Comparison of ENCODE assay signal across 24 mouse cellular contexts in genomic region chr12:78693281-78693680, GRCm38 (mm10). TPM values are rescaled to one million over a fixed set of nuclear protein-coding genes. Genes with fewer than 3 reads are reported as not detected.
DNase-seq lines count a peak whose midpoint lies in the region; ATAC-seq lines count a peak whose summit lies in the region.
"Had no signal": no experiment of that assay in that cellular context is flagged by ENCODE, and none has a peak within 500 bp of the region (broad histone marks: within the 10 kb centered on the region; RNA-seq: fewer than 3 reads in every experiment).

No protein-coding gene starts in this region.

- no peaks in the 10 kb centered on the region for H3K27me3 ChIP-seq in kidney, embryonic 14.5 days (ENCODE audit: control insufficient read depth, insufficient read depth, low read length)
- H3K27me3 ChIP-seq: forebrain, embryonic 13.5 days; Patski had no signal

- 88% methylated on average over 2 of the region's 2 CpGs for WGBS in kidney, embryonic 14.5 days

- H3K27ac ChIP-seq in kidney, embryonic 14.5 days (ENCODE audit: low read depth, low read length) = no peak overlapping the region
- H3K27ac ChIP-seq: embryonic facial prominence, embryonic 10.5 days; forebrain, embryonic 13.5 days; heart, embryonic 10.5 days; hindbrain, embryonic 10.5 days; hindbrain, embryonic 14.5 days had no signal

- ATAC-seq in kidney, embryonic 14.5 days (ENCODE audit: low FRiP score, low TSS enrichment) = no peak
- ATAC-seq: activated CD4-positive, CD25-positive, alpha-beta regulatory T cell, adult 4 months; forebrain, embryonic 13.5 days; Patski had no signal

- no peak overlapping the region for H3K4me3 ChIP-seq in kidney, embryonic 14.5 days (ENCODE audit: low read length)
- H3K4me3 ChIP-seq: embryonic facial prominence, embryonic 10.5 days; forebrain, embryonic 13.5 days; heart, embryonic 10.5 days; hindbrain, embryonic 10.5 days had no signal

- H3K36me3 ChIP-seq in kidney, embryonic 14.5 days (ENCODE audit: control insufficient read depth, insufficient read depth, low read length) = no peaks in the 10 kb centered on the region
- H3K36me3 ChIP-seq: embryonic facial prominence, embryonic 10.5 days; heart, embryonic 10.5 days; hindbrain, embryonic 10.5 days had no signal

- DNase-seq in kidney, adult 18-20 months = peak; percentile 9
- peak; percentile 20 for DNase-seq in NIH3T3 (ENCODE audit: low read depth)
- peak; percentile 57 for DNase-seq in kidney, adult 9 months
- DNase-seq in kidney, postnatal 25 days = peak; percentile 31 to 71
- DNase-seq in thymus, adult 18-20 months = no peak
- no peak for DNase-seq in right cerebral cortex, postnatal 14 days
- no peak for DNase-seq in embryo, embryonic 10 days (ENCODE audit: low spot score)
- DNase-seq: adrenal gland, adult 2 months; adrenal gland, postnatal 25 days; cerebellum, adult 18-20 months; cerebellum, adult 9-11 months; cerebellum, postnatal 36 days; heart, adult 18-20 months had no signal

- no peak overlapping the region for H3K9ac ChIP-seq in kidney, embryonic 14.5 days (ENCODE audit: low read depth, low read length)
- H3K9ac ChIP-seq: forebrain, embryonic 13.5 days; hindbrain, embryonic 14.5 days had no signal

- H3K4me1 ChIP-seq in kidney, embryonic 14.5 days (ENCODE audit: control insufficient read depth, insufficient read depth, low read length) = no peaks in the 10 kb centered on the region
- H3K4me1 ChIP-seq: embryonic facial prominence, embryonic 10.5 days; forebrain, embryonic 13.5 days; heart, embryonic 10.5 days; hindbrain, embryonic 10.5 days had no signal

- no peak overlapping the region for H3K4me2 ChIP-seq in kidney, embryonic 14.5 days (replicated peaks; ENCODE audit: low read depth, low read length)
- H3K4me2 ChIP-seq: forebrain, embryonic 13.5 days; hindbrain, embryonic 14.5 days had no signal

- no peaks in the 10 kb centered on the region for H3K9me3 ChIP-seq in kidney, embryonic 14.5 days (ENCODE audit: control insufficient read depth, low read length)
- H3K9me3 ChIP-seq: embryonic facial prominence, embryonic 10.5 days; forebrain, embryonic 13.5 days; heart, embryonic 10.5 days; hindbrain, embryonic 10.5 days had no signal

RNA-seq across cellular contexts. Expression of gene Fam71d, which starts 1.9 kb away (rescaled TPM):
- polyA plus RNA-seq in kidney, embryonic 14.5 days (2014; fragmentation: Nextera tagmentation; extraction: Ambion mirVana) = 0.28 TPM in 1 of 2 replicates, not detected in the other
- polyA plus RNA-seq: activated CD4-positive, CD25-positive, alpha-beta regulatory T cell, adult 4 months; adrenal gland, adult 2 months; C2C12; embryonic facial prominence, embryonic 10.5 days; embryonic facial prominence, embryonic 14.5 days; heart, embryonic 16.5 days; Patski had no signal

RNA-seq across cellular contexts. Expression of gene Mpp5, which starts 55.4 kb away (rescaled TPM):
- polyA plus RNA-seq in kidney, embryonic 14.5 days (2014; fragmentation: Nextera tagmentation; extraction: Ambion mirVana) = 21.9 and 23.1 TPM in 2 replicates

Comparison
In these comparisons a context has a peak if more than half of its experiments do, and no peak if none do; other contexts are left out.
1. DNase-seq: peak in kidney, adult 18-20 months (single experiment), NIH3T3 (single experiment), kidney, adult 9 months (single experiment) and kidney, postnatal 25 days (2 of 2); none in thymus, adult 18-20 months (0 of 2), right cerebral cortex, postnatal 14 days (single experiment) and embryo, embryonic 10 days (single experiment).